Mouse (Mus musculus) neural tube, embryonic 12.5 days (tissue): Measurements from ENCODE around the gene Rbbp6. TPM values are rescaled to one million over a fixed set of nuclear protein-coding genes. Genes with fewer than 3 reads are reported as not detected.
A peak's percentile ranks its signal among the peaks of the same experiment; 100 is the strongest.

ENCODE experiments used
- ATAC-seq: fragments of 200-750 bp; cut with Nextera tagmentation; 2 replicates; pipeline ENCODE4 v1.8.0; 2017; ENCODE audit warnings: low read depth, mild to moderate bottlenecking, moderate TSS enrichment, moderate library complexity; ENCODE audit not compliant: low FRiP score
- H3K27ac ChIP-seq: fragments of 300-500 bp; sonication (generic); 2 replicates; pipeline ENCODE4 v1.5.1; 2016
- H3K27me3 ChIP-seq: fragments of 300-500 bp; sonication (generic); replicated peaks from 2 replicates; pipeline ENCODE4 v1.6.1; 2016; ENCODE audit warnings: mild to moderate bottlenecking
- H3K36me3 ChIP-seq: fragments of 300-500 bp; sonication (generic); 2 replicates; pipeline ENCODE4 v1.6.1; 2016; ENCODE audit warnings: mild to moderate bottlenecking
- H3K4me1 ChIP-seq: fragments of 300-500 bp; sonication (generic); 2 replicates; pipeline ENCODE4 v1.6.1; 2016
- H3K4me2 ChIP-seq: fragments of 300-500 bp; sonication (generic); replicated peaks from 2 replicates; pipeline ENCODE4 v1.6.1; 2016; ENCODE audit warnings: mild to moderate bottlenecking
- H3K4me3 ChIP-seq: fragments of 300-500 bp; sonication (generic); 2 replicates; pipeline ENCODE4 v1.5.1; 2016
- H3K9ac ChIP-seq: fragments of 300-500 bp; sonication (generic); 2 replicates; pipeline ENCODE4 v1.6.1; 2016; ENCODE audit warnings: mild to moderate bottlenecking
- H3K9me3 ChIP-seq: fragments of 300-500 bp; sonication (generic); 2 replicates; pipeline ENCODE4 v1.6.1; 2016; ENCODE audit warnings: mild to moderate bottlenecking
- WGBS: fragments of 180-500 bp; shearing (Covaris S2); methylation state at CpG from one replicate; pipeline ENCODE4 v1.1.7; 2016; 5-methylcytosine and 5-hydroxymethylcytosine counted together
- polyA plus RNA-seq: library from polyadenylated mRNA; unstranded; fragments of >200 nt; fragmentation: Nextera tagmentation; extraction: Ambion mirVana; gene quantifications from 2 replicates; pipeline ENCODE4 v1.2.1, GENCODE M21; 2016

Gene Rbbp6
- polyA plus RNA-seq, result 31.9 and 36.2 TPM in 2 replicates

DNA sequence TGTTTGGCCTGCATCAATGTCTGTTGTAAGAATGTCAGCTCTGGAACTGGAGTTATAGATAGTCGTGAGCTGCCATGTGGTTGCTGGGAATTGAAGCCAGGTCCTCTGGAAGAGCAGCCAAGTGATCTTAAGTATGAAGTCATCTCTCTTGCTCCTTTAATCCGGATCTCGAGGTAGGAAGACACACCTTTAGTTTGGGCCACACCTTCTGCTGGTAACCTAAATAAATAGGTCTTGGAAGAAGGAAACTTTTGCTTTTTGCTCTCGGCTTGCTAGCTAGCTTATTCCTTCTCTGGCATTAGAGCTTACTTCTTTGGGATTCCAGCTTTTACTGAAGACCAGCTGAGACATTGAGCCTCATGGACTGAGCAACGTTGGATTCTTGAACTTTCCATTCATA lies at the start of gene Rbbp6:
Gene Rbbp6 (plus strand): TSS at position 301 of the 400 bp plus-strand sequence.
- Histone ChIP-seq H3K27me3 (no peaks in the 10 kb centered on the region), H3K9ac (no peak within 1 kb of the TSS), H3K4me3 (no peak within 1 kb of the TSS), H3K4me2 (no peak within 1 kb of the TSS), H3K27ac (no peak within 1 kb of the TSS), H3K9me3 (no peaks in the 10 kb centered on the region), H3K4me1 (no peaks in the 10 kb centered on the region), H3K36me3 (no peaks in the 10 kb centered on the region)
- WGBS, result 86% methylated on average over 5 of the region's 5 CpGs
- ATAC-seq, result no peak

DNA sequence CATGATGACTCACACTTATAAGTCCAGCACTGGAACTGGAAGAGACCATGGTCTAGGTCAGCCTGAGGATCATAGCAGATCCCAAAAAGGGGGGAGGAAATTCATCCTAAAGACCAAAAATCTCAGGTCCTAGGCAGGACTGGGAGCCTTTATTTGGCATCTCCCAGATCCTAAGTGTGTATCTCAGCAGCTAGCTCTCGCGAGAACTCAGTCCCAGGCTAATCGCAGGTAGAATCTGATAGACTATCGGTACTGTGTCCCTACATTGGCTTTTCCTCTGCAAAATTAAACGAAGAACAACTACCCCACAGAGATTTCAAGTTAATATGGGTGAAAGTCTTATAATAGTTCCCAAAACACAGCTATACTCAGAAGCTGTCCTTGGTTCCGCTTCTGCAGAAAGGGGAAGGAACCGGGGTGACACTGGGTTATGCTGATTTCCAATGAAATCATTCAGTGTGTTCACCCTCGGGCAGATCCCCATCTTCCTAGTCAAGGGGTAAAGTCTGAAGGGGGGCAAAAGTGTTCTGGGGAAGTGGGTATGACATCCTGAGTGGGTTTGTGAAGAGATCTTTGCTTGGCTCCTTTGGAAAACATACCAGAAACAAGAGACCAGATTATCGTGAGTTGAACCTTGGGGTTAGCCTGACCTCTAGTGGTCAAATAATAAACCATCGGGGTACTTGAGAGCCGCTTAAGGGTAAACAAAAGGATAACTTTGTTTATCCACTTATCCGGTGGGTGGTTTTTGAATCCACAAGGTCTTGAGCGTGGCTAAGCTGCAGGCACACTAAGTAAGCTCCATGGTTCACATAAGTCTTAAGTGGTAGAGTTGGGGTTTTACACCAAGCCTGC lies 45.5 kb upstream of the Rbbp6 start:
- Histone ChIP-seq H3K36me3 (no peaks in the 10 kb centered on the region), H3K9ac (no peak overlapping the region), H3K9me3 (no peaks in the 10 kb centered on the region), H3K4me3 (no peak overlapping the region), H3K27me3 (no peaks in the 10 kb centered on the region), H3K4me2 (peak overlapping the region; percentile 28; the same call in 1 of the 2 replicates), H3K27ac (no peak overlapping the region), H3K4me1 (no peaks in the 10 kb centered on the region)
- WGBS, result 47% methylated on average over 13 of the region's 13 CpGs
- ATAC-seq, result 0 out of 2 replicates have a peak, but pooled peaks have one; percentile 29

DNA sequence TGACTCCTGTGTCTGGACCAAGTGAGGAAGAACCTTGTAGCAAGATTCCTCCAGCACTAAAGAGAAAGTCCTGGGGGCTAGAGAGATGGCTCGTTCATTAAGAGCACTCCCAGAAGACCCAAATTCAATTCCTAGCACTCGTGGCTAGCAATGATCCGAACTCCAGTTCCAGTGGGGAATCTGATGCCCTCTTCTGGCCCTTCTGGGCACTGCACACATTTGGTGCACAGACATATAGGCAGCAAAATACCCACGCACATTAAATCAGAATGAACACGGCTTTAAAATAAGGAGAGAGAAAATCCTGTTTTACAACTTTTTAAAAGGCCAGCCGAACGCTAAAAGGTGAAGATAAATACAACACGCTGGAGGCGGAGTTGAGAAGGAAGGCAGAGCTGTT lies 43.9 kb upstream of the Rbbp6 start:
- Histone ChIP-seq H3K4me2 (no peak overlapping the region), H3K4me1 (no peaks in the 10 kb centered on the region), H3K9me3 (no peaks in the 10 kb centered on the region), H3K36me3 (no peaks in the 10 kb centered on the region), H3K27me3 (no peaks in the 10 kb centered on the region), H3K9ac (no peak overlapping the region), H3K27ac (no peak overlapping the region), H3K4me3 (no peak overlapping the region)
- 80% methylated on average over 9 of the region's 9 CpGs for WGBS
- ATAC-seq, result no peak

DNA sequence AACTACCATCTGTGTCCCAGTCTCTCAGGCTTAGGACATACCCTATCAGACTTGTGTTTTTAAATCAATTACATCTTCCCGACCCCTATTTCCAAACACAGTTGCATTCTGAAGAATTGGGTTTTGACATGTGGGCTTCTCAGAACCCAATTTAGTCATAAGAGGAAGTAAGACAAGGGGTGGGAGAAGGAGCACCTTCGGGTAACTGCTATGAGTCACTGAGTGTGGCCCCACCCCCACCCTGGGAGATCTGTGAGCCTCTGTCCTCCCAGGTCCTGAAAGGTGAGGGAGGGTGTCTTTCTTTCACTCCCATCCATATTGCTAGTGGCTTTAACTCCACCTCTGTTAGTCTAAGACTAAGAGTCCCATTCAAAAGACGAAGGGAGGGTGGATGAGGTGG lies 41.2 kb upstream of the Rbbp6 start:
- no peak overlapping the region for H3K4me2 ChIP-seq
- no peak overlapping the region for H3K4me3 ChIP-seq
- no peaks in the 10 kb centered on the region for H3K4me1 ChIP-seq
- H3K27me3 ChIP-seq, result no peaks in the 10 kb centered on the region
- no peak for ATAC-seq
- no peaks in the 10 kb centered on the region for H3K36me3 ChIP-seq
- H3K9me3 ChIP-seq, result no peaks in the 10 kb centered on the region
- H3K9ac ChIP-seq, result no peak overlapping the region
- H3K27ac ChIP-seq, result no peak overlapping the region
- 77% methylated on average over 3 of the region's 3 CpGs for WGBS

DNA sequence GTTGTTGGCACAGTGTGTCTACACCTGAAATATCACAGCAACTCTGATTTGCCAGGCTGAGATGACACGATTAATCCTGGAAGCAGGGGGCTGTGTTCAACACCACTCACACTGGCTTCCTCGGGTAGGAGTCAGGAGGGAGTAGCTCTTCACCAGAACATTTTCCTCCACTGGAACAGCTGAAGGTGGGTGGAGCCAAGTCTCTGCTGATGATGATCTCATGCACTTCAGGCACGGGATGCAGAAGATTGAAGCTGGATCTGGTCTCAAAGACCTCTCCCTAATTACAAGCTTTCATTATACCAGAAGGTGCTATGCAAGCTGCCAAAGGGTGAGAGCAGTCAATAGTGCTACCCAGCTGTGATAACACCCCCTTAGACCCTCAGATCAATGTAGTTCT lies 35.0 kb upstream of the Rbbp6 start:
- H3K4me2 ChIP-seq, result no peak overlapping the region
- H3K4me3 ChIP-seq, result no peak overlapping the region
- no peak overlapping the region for H3K9ac ChIP-seq
- H3K27me3 ChIP-seq, result no peaks in the 10 kb centered on the region
- H3K4me1 ChIP-seq, result no peaks in the 10 kb centered on the region
- ATAC-seq, result no peak
- H3K9me3 ChIP-seq, result no peaks in the 10 kb centered on the region
- 53% methylated on average over 3 of the region's 3 CpGs for WGBS
- H3K36me3 ChIP-seq, result no peaks in the 10 kb centered on the region
- no peak overlapping the region for H3K27ac ChIP-seq

DNA sequence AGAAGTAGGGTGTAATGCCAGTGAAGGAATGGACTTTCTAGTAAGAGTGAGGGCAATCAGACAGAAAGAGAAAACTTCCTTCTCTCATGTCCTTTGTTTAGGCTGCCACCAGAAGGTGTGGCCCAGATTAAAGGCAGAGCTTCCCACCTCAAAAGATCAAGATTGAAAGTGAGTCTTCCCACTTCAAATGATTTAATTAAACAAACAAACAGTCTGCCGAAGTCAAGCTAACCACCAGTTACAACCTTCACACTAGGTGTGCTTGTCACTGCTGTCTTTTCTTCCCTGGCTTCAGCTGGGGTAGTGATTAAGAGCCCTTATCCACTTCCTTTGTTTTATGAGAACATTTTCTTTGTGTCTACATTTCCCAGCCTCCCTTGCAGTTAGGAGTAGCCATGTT lies 33.3 kb upstream of the Rbbp6 start:
- no peaks in the 10 kb centered on the region for H3K36me3 ChIP-seq
- 27% methylated on average over 1 of the region's 1 CpGs for WGBS
- ATAC-seq, result no peak
- H3K9me3 ChIP-seq, result no peaks in the 10 kb centered on the region
- H3K27ac ChIP-seq, result no peak overlapping the region
- H3K9ac ChIP-seq, result no peak overlapping the region
- H3K27me3 ChIP-seq, result no peaks in the 10 kb centered on the region
- H3K4me1 ChIP-seq, result no peaks in the 10 kb centered on the region
- H3K4me2 ChIP-seq, result no peak overlapping the region
- no peak overlapping the region for H3K4me3 ChIP-seq

DNA sequence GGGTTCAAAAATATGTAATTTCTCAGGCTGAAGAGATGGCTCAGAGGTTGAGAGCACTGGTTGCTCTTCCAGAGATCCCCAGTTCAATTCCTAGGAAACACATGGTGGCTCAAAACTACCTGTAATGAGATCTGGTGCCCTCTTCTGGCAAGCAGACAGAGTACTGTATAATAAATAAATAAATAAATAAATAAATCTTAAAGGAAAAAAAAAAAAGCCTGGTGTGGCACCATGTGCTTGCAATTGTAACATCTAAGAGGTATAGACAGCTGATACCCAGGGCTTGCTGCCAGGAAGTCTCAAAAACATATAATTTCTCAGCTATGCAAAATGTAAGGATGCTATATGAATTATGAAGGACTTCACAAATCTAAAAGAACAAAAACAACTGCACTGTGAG lies 28.9 kb upstream of the Rbbp6 start:
- Histone ChIP-seq H3K9ac (no peak overlapping the region), H3K9me3 (no peaks in the 10 kb centered on the region), H3K4me2 (no peak overlapping the region), H3K4me1 (peaks cover 2% of the 10 kb centered on the region; the same call in 1 of the 2 replicates), H3K27me3 (no peaks in the 10 kb centered on the region), H3K36me3 (no peaks in the 10 kb centered on the region), H3K4me3 (no peak overlapping the region), H3K27ac (no peak overlapping the region)
- no peak for ATAC-seq

DNA sequence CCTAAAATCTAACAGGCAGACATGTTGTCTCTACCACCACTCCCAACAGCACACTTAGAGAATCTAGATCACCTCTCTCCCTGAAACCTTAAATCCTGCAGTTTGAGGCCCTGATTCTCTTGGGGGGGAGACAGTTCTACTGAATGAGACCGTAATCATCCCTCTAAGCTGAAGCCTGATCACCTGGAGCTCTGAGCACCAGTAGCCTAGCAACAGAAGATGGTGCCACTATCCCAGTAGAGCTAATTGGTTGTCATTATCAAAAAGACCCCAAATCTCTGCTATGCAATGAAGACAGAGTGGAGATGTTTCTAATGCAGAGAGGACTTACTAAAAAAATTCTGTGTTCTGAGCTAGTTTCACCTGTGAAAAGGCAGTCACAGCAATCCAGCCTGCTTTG lies 27.3 kb upstream of the Rbbp6 start:
- WGBS, result 56% methylated on average over 1 of the region's 1 CpGs
- Histone ChIP-seq H3K27me3 (no peaks in the 10 kb centered on the region), H3K4me2 (no peak overlapping the region), H3K4me3 (no peak overlapping the region), H3K4me1 (peaks cover 2% of the 10 kb centered on the region; the same call in 1 of the 2 replicates), H3K9me3 (no peaks in the 10 kb centered on the region), H3K36me3 (no peaks in the 10 kb centered on the region), H3K27ac (no peak overlapping the region), H3K9ac (no peak overlapping the region)
- ATAC-seq, result no peak

DNA sequence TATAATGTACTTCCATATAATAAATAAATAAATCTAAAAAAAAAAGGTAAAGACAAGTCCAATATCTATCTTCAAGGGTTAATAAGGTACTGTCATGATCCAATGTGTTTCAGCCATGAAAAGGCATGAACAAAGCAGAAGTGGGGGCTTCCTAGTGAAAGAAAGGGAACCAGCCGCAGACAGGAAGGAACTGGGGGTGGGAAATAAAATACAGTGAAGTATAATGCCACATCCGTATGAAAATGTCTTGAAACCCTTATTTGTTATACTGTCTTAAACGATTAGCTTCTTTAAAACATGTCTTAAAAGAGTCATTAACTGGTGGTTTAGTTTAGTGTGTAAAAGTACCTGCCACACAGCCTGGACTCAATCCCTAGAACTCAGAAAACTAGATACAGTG lies 26.3 kb upstream of the Rbbp6 start:
- no peaks in the 10 kb centered on the region for H3K9me3 ChIP-seq
- no peak overlapping the region for H3K27ac ChIP-seq
- H3K9ac ChIP-seq, result no peak overlapping the region
- no peak for ATAC-seq
- H3K36me3 ChIP-seq, result no peaks in the 10 kb centered on the region
- H3K4me3 ChIP-seq, result no peak overlapping the region
- peaks cover 2% of the 10 kb centered on the region; the same call in 1 of the 2 replicates for H3K4me1 ChIP-seq
- WGBS, result 90% methylated on average over 3 of the region's 3 CpGs
- H3K27me3 ChIP-seq, result no peaks in the 10 kb centered on the region
- no peak overlapping the region for H3K4me2 ChIP-seq

DNA sequence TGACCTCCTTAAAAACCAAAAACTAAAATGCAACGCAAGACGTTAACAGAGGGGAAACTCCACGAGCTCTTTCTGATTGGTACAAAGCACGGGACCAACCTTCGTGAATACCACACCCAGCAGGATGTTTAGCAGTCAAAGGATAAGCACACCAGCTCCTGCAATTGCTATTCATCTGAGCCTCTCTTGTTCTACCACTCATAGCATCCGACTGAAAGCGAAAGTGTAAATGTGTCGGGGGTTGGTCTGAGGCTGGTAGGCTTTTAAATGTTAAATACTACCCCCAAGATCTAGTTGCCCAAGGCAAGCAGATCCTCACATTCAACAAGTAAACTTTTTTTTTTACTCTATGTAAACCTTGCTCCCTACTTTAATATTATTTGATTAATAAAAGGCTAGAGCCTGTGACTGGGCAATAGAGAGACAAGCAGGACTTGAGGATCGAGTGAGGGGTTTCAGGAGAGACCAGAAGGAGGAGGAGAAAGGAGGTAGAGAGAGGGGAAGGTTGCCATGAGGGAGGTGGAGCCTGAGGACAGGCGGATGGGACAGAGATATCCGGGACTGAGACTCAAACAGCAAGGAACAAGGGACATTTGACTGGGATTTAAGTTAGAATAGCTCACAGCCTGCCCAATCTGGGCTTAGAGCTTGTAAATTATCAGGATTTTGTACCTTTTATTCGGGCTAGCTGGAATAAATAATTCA lies 25.0 kb upstream of the Rbbp6 start:
- 10% methylated on average over 12 of the region's 12 CpGs for WGBS
- Histone ChIP-seq H3K9ac (no peak overlapping the region), H3K4me1 (peaks cover 2% of the 10 kb centered on the region; the same call in 1 of the 2 replicates), H3K4me3 (no peak overlapping the region), H3K27me3 (no peaks in the 10 kb centered on the region), H3K4me2 (peak overlapping the region; percentile 42), H3K36me3 (no peaks in the 10 kb centered on the region), H3K27ac (no peak overlapping the region), H3K9me3 (no peaks in the 10 kb centered on the region)
- no peak for ATAC-seq

DNA sequence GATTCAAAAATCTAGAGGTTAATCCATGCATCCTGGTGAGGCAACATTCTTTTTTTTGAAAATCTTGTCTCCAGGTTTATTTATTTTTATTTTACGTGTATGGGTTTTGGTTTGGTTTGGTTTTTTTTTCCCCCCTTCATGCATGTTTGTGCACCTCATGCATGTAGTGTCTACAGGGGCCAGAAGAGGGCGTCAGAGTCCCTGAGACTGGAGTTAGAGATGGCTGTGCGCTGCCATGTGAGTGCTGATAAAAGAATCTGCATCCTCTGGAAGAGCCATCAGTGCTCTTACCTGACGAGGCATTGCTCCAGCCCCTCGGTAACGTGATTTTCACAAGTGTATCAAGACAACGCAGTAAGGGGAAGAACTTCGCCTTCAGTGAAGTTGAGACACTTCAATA lies 23.4 kb upstream of the Rbbp6 start:
- no peak overlapping the region for H3K27ac ChIP-seq
- H3K27me3 ChIP-seq, result no peaks in the 10 kb centered on the region
- 91% methylated on average over 8 of the region's 8 CpGs for WGBS
- no peak overlapping the region for H3K4me3 ChIP-seq
- H3K4me2 ChIP-seq, result no peak overlapping the region
- H3K9me3 ChIP-seq, result no peaks in the 10 kb centered on the region
- ATAC-seq, result no peak
- H3K4me1 ChIP-seq, result peaks cover 2% of the 10 kb centered on the region; the same call in 1 of the 2 replicates
- no peaks in the 10 kb centered on the region for H3K36me3 ChIP-seq
- H3K9ac ChIP-seq, result no peak overlapping the region

DNA sequence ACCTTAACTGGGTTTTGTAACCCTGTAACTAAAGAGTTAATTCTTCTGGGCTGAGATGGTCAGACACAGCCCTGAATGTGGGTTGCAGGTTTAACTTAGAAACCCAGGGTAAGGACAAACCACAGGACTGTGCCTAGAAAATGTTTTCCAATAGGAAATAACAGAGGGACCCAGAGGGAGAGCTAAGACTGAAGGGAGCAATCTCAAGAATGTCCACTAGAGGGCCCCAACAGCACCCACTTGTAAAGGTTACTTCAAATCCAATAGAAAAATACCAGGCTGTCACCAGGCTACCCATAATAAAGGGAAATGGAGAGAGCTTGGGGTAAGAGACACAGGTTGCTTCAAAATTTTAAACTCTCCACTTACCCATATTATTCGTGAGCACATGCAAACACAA lies 20.3 kb upstream of the Rbbp6 start:
- Histone ChIP-seq H3K27me3 (no peaks in the 10 kb centered on the region), H3K9me3 (no peaks in the 10 kb centered on the region), H3K9ac (no peak overlapping the region), H3K4me3 (no peak overlapping the region), H3K36me3 (no peaks in the 10 kb centered on the region), H3K4me1 (peaks cover 2% of the 10 kb centered on the region; the same call in 1 of the 2 replicates), H3K4me2 (no peak overlapping the region), H3K27ac (no peak overlapping the region)
- 0% methylated on average over 1 of the region's 1 CpGs for WGBS
- no peak for ATAC-seq
